Mouse (Mus musculus): Measurements from ENCODE around the gene Plch2.

DNA sequence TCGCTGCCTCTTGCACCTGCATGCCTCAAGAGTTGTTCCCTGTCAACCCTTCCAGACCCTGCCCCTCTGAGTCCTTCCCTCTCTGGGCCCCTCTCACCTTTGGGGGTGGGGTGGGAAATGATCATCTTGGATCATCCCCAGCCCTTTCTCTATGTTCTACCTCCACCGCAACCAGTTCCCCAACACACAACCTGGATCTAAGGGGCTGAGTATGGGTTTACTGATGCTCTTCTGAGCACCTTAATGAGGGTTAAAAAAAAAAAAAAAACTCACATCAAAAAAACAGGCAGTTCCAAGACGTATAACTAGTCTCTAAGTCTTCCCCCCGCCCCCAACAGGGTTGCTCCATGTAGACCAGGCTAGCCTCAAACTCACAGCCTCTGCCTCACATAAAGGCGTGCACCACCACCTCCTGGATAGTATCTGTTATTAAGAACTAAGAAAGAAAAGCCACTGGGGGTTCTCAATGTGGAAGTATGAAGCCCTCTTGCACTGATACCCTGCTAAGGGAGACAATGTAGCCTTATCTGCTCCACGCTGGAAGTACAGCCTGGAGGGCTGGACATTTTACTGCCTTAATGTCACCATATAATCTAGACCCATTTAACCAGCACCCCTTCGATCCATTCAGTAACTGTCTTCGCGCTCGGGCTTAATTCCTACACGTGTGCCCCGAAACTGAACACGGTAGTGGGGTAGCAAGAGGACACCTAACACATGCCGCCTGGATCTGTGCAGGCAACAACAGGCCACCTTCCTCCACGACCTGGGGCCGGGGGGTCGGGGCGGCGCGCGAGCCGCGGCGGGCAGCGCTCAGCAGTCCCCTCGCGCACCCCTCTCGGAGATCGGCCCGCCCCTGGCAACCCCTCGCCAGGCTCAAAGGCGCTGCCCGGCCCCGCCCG lies 28.9 kb upstream of the Plch2 start:
- TF ChIP-seq CTCF (IDR thresholded peaks at IDR 0.05; ENCODE audit: low read depth, low read length), result no peak
- TF ChIP-seq EP300 (IDR thresholded peaks at IDR 0.05; ENCODE audit: insufficient read depth, low read depth, low read length), result no peak
- no peak for TF ChIP-seq POLR2A (IDR thresholded peaks at IDR 0.05; ENCODE audit: insufficient read depth, low read length)
